Mouse (Mus musculus) lung, postnatal 36 days (tissue): Measurements from ENCODE around the gene Nt5c.
"Not testable (repeated sequence)": the region's sequence is repeated elsewhere in the genome, so short reads cannot be mapped to it uniquely, and the experiment has no call there.

Source experiments
- DNase-seq: peaks from one replicate; pipeline ENCODE4 v3.0.0; 2022; ENCODE audit warnings: mixed read lengths

Gene Nt5c

GRCm38 (mm10) chr11:115509773-115510506 is 18.3 kb upstream of the Nt5c start:
- peak; percentile 18 for DNase-seq

- DNase-seq, result no peak
These were observed 16.4 kb upstream of the Nt5c start for GRCm38 (mm10) chr11:115508061-115508460.

DNA sequence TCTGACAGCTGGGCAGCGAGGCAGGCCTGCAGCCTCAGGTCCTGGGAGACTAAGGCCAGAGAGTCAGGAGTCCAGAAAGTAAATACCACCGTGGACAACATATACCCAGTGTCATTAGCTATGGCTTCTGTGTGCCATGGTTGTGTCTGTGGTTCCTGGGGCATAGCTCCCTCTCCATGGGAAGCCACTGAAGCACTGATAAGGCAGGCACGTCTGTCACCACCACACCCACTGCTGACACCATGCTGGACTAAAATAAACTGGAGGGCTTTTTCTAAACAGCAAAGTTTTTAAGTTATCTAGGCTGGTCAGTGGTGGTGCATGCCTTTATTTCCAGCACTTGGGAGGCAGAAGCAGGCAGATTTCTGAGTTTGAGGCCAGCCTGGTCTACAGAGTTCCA is 14.9 kb upstream of the Nt5c start:
- DNase-seq, result no peak

DNA sequence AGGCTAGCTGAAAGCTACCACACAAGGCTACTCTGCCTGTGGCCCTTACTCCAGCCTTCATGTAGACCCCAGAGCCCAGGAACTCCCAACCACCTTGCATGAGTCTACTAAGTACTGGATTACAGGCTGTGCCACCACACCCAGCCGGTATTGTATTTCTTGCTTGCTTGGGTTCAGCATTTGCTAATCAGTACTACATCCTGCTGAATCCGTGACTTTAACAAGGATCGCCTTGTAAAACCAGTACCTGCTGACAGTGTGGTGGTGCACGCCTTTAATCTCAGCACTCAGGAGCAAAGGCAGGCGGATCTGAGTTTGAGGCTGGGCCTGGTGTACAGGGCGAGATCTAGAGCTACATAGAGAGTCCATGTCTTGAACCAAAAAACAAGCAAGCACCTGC is 11.0 kb upstream of the Nt5c start:
- DNase-seq, result no peak

DNA sequence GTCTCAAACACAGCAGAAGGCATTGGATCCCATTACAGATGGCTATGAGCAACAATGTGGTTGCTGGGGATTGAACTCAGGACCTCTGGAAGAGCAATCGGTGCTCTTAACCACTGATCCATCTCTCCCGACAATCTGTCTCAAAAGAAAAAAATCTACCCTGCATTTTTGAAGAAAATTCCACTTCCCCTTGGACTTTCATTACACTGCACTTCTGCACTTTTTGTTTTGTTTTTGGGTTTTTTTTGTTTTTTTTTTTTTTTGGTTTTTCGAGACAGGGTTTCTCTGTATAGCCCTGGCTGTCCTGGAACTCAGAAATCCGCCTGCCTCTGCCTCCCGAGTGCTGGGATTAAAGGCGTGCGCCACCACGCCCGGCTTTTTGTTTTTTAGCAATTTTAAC is 4.9 kb upstream of the Nt5c start:
- DNase-seq, result not testable (repeated sequence)

DNA sequence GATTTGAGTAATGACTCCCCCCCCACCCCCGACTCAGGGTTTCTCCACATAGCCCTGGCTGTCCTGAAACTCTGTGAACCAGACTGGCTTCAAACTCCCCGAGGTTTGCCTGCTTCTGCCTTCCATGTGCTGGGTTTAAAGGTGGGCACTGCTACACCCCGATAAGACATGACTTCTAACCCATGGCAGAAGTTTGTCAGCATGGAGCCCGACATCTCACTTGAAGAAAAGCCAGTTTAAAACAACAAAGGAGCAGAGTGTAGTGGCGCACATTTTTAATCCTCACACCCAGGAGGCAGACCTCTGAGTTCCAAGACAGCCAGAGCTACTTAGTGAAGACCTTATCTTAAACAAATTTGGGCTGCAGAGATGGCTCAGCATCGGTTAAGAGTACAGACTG is 725 bp upstream of the Nt5c start:
- no peak for DNase-seq

DNA sequence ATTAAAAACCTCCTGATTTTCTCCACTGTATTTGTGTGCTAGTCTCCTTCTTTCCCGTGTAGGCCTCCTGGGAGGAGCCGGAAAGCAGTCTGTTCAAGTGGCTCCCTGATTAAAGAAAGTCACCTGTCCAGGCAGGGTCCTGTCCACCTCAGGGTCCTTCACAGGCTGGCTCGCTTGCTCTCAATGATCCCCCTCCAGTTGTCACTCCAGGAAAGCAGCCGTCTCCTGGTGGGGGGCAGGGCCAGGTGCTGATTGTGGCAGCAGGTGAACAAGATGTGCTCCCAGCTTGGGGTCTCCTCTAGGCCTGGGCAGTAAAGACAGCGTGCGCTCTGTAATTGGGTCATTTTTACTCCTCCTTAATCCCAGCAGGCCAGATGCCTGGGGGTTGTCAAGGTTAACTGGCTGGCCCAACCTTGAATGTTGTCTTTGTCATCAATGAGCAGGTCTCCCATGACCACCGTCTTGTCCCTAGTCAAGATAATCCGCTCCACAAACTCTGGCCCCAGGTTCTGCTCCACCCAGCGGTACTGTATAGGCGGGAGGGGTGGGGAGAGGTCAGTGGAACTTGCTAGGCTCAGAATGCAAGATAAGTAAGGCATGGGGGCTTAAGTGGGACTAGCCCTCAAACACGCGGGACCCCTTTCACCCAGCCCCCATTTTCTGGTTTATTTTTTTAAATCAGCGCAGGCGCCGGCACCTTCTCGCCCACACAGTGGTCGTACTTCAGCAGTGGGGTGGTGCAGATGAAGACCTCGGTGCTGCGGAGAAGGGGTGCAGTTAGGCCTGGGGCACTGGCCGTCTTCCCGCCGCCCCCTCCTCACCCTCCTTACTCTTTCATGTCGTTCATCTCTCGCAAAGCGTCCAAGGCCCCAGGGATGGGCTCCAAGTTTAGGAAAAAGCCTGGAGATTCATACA is 964 bp downstream of the Nt5c start:
- no peak for DNase-seq

DNA sequence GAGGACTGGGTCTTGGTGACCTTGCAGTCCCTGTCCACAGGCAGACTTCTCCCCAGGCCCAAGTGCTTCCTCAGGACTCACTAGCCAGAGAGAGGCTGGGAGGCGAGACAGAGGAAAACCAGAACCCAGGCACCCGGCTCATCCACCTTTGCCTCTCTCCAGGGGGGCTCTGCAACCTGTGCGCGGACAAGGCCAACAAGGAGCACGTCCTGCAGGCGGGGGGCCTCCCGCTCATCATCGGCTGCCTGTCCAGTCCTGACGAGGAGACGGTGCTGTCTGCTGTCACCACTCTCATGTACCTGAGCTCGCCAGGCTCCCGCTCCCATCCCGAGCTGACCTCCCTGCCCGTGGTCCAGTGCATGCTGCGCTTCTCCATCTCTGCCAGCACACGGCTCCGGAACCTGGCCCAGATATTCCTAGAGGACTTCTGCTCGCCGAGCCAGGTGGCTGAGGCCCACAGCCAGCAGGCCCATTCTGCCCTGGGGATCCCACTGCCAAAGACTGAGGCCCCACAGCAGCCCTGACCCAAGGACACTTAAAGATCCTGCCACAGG is 3.0 kb downstream of the Nt5c start:
- DNase-seq, result no peak

DNA sequence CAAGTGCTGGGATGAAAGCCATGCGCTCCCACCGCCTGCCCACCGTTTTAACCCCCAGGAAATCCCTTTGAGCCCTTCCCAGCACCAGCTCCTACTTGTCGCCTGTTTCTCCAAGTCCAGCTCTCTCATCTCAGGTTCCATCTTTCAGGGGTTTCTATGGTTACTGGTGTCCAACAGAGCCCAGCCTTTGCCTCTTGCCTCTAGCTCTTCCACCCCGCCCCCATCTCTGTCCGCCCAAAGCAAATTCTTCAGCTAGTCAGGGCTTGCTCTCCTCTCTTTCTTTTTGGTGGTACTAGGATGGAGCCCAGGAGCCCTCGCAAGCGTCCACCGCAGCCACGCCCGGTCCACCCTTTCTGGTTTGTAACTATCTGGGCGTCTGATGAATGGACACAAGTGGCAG is 6.5 kb downstream of the Nt5c start:
- DNase-seq, result no peak

- peak; percentile 81 for DNase-seq
These were observed 7.9 kb downstream of the Nt5c start for GRCm38 (mm10) chr11:115483726-115484125.

DNA sequence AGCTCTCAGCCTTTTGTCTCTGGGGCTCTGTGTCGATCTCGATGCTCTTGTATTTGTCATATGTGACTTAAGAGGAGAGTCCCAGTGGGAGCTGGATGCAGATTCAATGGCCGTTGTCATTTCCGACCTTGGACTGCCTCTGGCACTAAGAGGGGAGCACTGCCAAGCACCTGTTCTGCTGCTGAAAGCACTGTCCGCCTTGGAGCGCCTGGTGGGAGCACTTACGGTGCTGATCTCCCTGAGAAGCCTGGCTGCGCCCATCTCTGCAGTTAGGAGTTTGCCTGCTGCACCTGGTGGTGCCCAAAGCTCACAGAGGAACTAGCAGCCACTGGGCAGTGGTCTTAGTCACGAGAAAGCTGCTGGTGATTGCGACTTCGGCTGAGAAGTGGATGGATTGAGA is 8.4 kb downstream of the Nt5c start:
- DNase-seq, result no peak

DNA sequence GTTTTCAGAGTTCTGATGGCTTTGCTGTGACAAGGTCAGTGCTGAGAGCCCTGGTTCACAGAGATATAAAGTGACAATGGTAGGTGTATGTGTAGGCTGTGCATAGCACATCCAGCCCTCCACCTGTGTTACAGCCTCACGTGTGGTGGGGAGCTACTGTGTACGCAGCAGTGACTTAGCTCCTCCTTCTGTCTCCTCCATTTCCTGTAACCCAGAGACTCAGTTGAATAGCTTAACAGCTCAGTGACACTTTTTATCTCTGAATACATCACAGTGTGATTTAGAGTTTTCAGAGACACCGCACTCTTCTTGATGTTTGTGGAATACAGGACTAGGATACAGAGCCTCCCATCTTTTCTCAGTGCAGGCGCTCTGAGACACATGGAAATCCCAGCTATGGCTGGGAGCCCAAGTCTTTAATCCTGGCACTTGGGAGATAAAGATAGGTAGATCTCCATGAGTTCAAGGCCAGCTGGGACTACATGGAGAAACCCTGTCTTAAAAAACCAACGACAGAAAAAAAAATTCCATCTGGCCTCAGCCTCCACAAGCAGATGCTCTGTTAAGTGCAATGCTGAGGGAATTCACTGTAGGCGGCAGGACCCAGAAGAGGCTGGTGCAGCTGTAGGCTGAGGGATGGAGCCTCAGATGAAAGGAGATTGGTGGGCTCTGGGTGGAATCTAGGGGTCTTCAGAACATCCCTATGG is 10.0 kb downstream of the Nt5c start:
- no peak for DNase-seq

DNA sequence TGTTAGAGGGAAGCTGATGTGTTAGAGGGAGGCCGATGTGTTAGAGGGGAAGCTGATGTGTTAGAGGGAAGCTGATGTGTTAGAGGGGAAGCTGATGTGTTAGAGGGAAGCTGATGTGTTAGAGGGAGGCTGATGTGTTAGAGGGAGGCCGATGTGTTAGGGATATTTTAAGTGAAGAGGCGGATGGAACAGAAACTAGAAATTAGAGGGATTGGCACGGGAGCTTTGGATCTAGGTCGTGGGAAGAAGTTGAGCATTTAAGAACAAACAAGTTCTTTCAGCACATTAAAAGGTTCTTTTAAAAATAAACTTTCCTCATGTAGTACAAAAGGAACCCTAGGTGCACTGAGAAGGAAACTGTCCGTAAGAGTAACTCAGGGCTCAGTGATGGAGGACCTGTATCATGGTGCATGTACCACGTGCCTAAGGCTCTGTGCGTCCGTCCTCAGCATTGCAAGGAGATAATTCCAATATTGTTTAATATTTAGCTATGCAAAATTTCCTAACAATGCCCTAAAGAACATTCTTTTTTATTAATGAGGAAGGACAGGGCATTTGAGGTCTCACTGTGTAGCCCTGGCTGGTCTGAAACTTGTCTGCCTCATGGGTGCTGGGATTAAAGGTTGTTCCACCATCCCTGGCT is 13.2 kb downstream of the Nt5c start:
- no peak for DNase-seq

- not testable (repeated sequence) for DNase-seq
These were observed 14.3 kb downstream of the Nt5c start for GRCm38 (mm10) chr11:115477388-115477787.

DNA sequence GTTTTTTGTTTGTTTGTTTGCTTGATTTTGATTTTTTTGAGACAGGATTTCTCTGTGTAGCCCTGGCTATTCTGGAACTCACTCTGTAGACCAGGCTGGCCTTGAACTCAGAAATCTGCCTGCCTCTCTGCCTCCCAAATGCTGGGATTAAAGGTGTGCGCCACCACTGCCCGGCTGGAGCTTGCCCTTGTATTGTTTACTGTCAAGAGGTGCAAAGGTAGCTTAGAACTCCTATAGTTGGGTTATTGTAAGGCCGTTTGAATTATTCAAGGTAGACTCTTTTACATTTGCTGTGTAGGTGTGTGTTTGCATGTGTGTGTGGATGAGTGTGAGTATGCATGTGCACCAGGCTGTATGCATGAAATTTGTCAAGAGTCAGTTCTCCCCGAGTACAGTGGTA is 15.0 kb downstream of the Nt5c start:
- DNase-seq, result not testable (repeated sequence)

GRCm38 (mm10) chr11:115475758-115476237 is 15.9 kb downstream of the Nt5c start:
- no peak for DNase-seq

- peak; percentile 98 for DNase-seq
These were observed 16.5 kb downstream of the Nt5c start, which contains the start of gene Armc7 for GRCm38 (mm10) chr11:115475025-115475757. Gene Armc7 (plus strand): TSS chr11:115475667.

- peak; percentile 99 for DNase-seq
These were observed 17.9 kb downstream of the Nt5c start for GRCm38 (mm10) chr11:115473626-115474275.

GRCm38 (mm10) chr11:115472183-115472582 is 19.5 kb downstream of the Nt5c start:
- DNase-seq, result no peak

DNA sequence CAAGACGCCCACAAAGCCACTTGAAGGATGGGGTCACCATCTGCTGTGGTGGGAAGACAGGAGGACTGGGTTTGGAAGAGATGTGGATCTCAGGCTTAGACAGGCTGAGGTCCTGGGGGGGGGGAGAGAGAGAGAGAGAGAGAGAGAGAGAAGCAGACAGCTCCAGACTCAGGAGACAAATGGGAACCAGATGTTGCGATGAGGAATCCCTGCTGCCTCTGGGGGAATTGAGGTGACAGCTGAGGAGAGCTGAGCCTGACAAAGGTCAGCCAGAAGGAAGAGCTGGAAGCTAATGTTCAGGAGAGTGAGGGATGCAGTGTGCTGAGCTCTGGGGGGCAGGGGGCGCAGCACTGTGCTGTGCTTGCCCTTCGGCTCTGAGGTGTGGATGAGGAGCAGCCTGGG is 24.4 kb downstream of the Nt5c start:
- DNase-seq, result no peak

DNA sequence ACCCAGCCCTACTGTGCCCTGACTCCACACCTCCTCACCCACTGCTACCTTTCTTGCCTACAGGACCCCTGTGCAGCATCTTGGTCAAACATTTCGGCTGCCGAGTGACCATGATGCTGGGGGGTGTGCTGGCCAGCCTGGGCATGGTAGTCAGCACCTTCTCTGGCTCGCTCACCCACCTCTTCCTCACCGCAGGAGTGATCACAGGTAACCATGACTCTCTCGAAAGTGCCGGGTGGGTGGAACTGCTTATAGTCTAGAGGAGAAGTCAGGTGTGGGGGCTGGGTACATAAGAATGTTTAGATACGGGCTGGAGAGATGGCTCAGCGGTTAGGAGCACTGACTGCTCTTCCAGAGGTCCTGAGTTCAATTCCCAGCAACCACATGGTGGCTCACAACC is 26.8 kb downstream of the Nt5c start:
- no peak for DNase-seq
